ENCODE assay signal across 9 mouse cellular contexts in the genomic region with DNA sequence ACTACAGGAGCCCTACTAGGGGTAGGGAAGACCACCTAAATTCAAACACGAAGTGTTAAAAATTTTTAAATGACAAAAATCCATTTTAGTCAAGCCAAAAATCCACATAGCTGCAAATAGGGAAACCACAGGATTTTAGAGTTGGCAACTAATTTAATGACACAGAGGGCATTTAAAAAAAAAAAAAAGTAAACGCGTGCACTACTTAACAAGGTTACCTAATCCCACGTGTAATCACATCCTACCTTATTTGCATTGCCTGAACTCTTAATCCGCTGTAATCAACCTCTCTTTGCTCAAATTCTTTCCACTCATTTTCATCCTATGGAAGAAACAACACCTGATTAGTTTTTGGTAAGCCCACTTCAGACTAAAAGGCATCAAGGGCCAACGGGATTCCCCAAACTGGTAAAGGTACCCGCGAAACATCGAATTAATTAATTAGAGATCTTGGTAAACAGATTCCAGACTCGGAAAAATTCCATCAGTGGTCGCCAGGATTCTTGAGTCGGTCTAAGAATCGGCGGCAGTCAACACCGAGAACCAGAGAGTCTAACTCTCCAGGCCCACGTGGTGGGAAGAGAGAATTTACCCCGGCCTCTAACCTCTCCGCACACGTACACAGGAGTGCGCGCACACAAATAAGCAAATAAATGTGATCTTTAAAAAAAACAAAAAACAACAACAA. TPM values are rescaled to one million over a fixed set of nuclear protein-coding genes. Genes with fewer than 3 reads are reported as not detected.
A peak's percentile ranks its signal among the peaks of the same experiment; 100 is the strongest.
DNase-seq lines count a peak whose midpoint lies in the region; ATAC-seq and TF ChIP-seq lines count a peak whose summit lies in the region.
"Had no signal": no experiment of that assay in that cellular context is flagged by ENCODE, and none has a peak within 500 bp of the region (broad histone marks: within the 10 kb centered on the region; RNA-seq: fewer than 3 reads in every experiment).

No protein-coding gene starts in this region.

- peak overlapping the region; percentile 88 for H3K4me3 ChIP-seq in spleen, adult 2 months (ENCODE audit: extremely low read depth, insufficient read depth, insufficient read length)
- peak overlapping the region; percentile 90 for H3K4me3 ChIP-seq in limb, embryonic 11.5 days (ENCODE audit: low read depth, low read length)
- H3K4me3 ChIP-seq in midbrain, embryonic 16.5 days (ENCODE audit: low read depth, low read length) = peak overlapping the region; percentile 88

- H3K27ac ChIP-seq in spleen, adult 2 months (ENCODE audit: insufficient read depth, low read length) = 0 out of 2 replicates have a peak overlapping the region, but pooled peaks have one; percentile 97
- no peak overlapping the region; the same call in 1 of the 2 replicates for H3K27ac ChIP-seq in limb, embryonic 11.5 days (replicated peaks; ENCODE audit: low read depth, low read length)
- no peak overlapping the region for H3K27ac ChIP-seq in midbrain, embryonic 16.5 days (ENCODE audit: low read length)

- WGBS in spleen, adult 2 months = 4% methylated on average over 21 of the region's 21 CpGs
- WGBS in limb, embryonic 11.5 days = 1% methylated on average over 21 of the region's 21 CpGs
- WGBS in midbrain, embryonic 16.5 days = 2% methylated on average over 21 of the region's 21 CpGs

- TF ChIP-seq POLR2A in spleen, adult 2 months (IDR thresholded peaks at IDR 0.05; ENCODE audit: low read depth, low read length) = no peak

- H3K27me3 ChIP-seq in spleen, adult 2 months (ENCODE audit: control insufficient read depth, insufficient read depth, low read length) = no peaks in the 10 kb centered on the region
- H3K27me3 ChIP-seq in limb, embryonic 11.5 days (ENCODE audit: control insufficient read depth, insufficient read depth, low read length) = no peaks in the 10 kb centered on the region
- no peaks in the 10 kb centered on the region for H3K27me3 ChIP-seq in midbrain, embryonic 16.5 days (ENCODE audit: control insufficient read depth, insufficient read depth, low read depth, low read length)

- peaks cover 11% of the 10 kb centered on the region for H3K36me3 ChIP-seq in spleen, adult 2 months (ENCODE audit: control insufficient read depth, insufficient read depth, low read length)
- peaks cover 7% of the 10 kb centered on the region; the same call in 1 of the 2 replicates for H3K36me3 ChIP-seq in limb, embryonic 11.5 days (ENCODE audit: control insufficient read depth, insufficient read depth, low read length)
- peaks cover 3% of the 10 kb centered on the region; the same call in 1 of the 2 replicates for H3K36me3 ChIP-seq in midbrain, embryonic 16.5 days (ENCODE audit: control insufficient read depth, insufficient read depth, low read length)

- peaks cover 11% of the 10 kb centered on the region; the same call in 1 of the 2 replicates for H3K4me1 ChIP-seq in spleen, adult 2 months (ENCODE audit: control insufficient read depth, insufficient read depth, insufficient read length)
- H3K4me1 ChIP-seq in limb, embryonic 11.5 days (ENCODE audit: control insufficient read depth, insufficient read depth, low read length) = peaks cover 8% of the 10 kb centered on the region; the same call in 1 of the 2 replicates
- peaks cover 18% of the 10 kb centered on the region for H3K4me1 ChIP-seq in midbrain, embryonic 16.5 days (ENCODE audit: control insufficient read depth, insufficient read depth, low read length)

- H3K9ac ChIP-seq in limb, embryonic 11.5 days (ENCODE audit: low read length) = peak overlapping the region; percentile 95
- peak overlapping the region; percentile 88 for H3K9ac ChIP-seq in midbrain, embryonic 16.5 days (ENCODE audit: low read depth, low read length)

- intact Hi-C loops in heart, postnatal 10 days (cut with DNase I) = no loop called here

- H3K4me2 ChIP-seq in limb, embryonic 11.5 days (ENCODE audit: low read depth, severe bottlenecking) = peak overlapping the region; percentile 80
- H3K4me2 ChIP-seq in midbrain, embryonic 16.5 days (ENCODE audit: low read length) = peak overlapping the region; percentile 89

- ATAC-seq in limb, embryonic 11.5 days (ENCODE audit: insufficient number of reproducible peaks, low FRiP score, low TSS enrichment, low read depth) = no peak
- ATAC-seq in midbrain, embryonic 16.5 days = no peak
- no peak for ATAC-seq in monocyte, adult 5-6 weeks (replicated peaks; ENCODE audit: insufficient number of reproducible peaks, low FRiP score, low TSS enrichment, poor library complexity, severe bottlenecking)

- DNase-seq in spleen, adult 2 months (ENCODE audit: low read depth in 1 of 2, low spot score in 2 of 2) = no peak
- DNase-seq in spleen, postnatal 36 days (ENCODE audit: low spot score in 2 of 2) = no peak
- DNase-seq in cerebellum, postnatal 10 days = peak; percentile 21 to 37
- peak; percentile 29 to 46 for DNase-seq in heart, postnatal 10 days
- DNase-seq in limb, embryonic 11.5 days (ENCODE audit: low spot score) = peak; percentile 55
- DNase-seq in right cerebral cortex, postnatal 25 days = no peak

- no peak for TF ChIP-seq CTCF in spleen, adult 2 months (IDR thresholded peaks at IDR 0.05; ENCODE audit: extremely low read depth, insufficient read depth, insufficient read length, insufficient replicate concordance)

- H3K9me3 ChIP-seq in limb, embryonic 11.5 days (ENCODE audit: control insufficient read depth, low read length) = no peaks in the 10 kb centered on the region
- H3K9me3 ChIP-seq in midbrain, embryonic 16.5 days (replicated peaks; ENCODE audit: control insufficient read depth, low read length, poor library complexity, severe bottlenecking) = no peaks in the 10 kb centered on the region

RNA-seq across cellular contexts. Expression of gene Cdv3, which starts 1.8 kb away (rescaled TPM):
- polyA plus RNA-seq in spleen, adult 2 months (2012; rRNA removed) = 29.4 and 46.7 TPM in 2 replicates
- total RNA-seq in heart, postnatal 10 days (2021) = 100 to 1,000 TPM; 111 to 137 TPM
- 123 and 139 TPM in 2 replicates for polyA plus RNA-seq in limb, embryonic 11.5 days (2014; fragmentation: Nextera tagmentation; extraction: Ambion mirVana)
- polyA plus RNA-seq in midbrain, embryonic 16.5 days (2015; fragmentation: Nextera tagmentation; extraction: Ambion mirVana) = 87.9 and 89.0 TPM in 2 replicates
- 141 to 176 TPM (median 159 TPM) in 3 replicates for total RNA-seq in monocyte, adult 5-6 weeks (2017)

RNA-seq across cellular contexts. Expression of gene Topbp1, which starts 58.9 kb away (rescaled TPM):
- polyA plus RNA-seq in spleen, adult 2 months (2012; rRNA removed) = 13.0 and 13.9 TPM in 2 replicates
- 10 to 100 TPM; 26.8 to 26.9 TPM for total RNA-seq in heart, postnatal 10 days (2021)
- polyA plus RNA-seq in limb, embryonic 11.5 days (2014; fragmentation: Nextera tagmentation; extraction: Ambion mirVana) = 83.1 and 102 TPM in 2 replicates
- polyA plus RNA-seq in midbrain, embryonic 16.5 days (2015; fragmentation: Nextera tagmentation; extraction: Ambion mirVana) = 14.0 and 19.4 TPM in 2 replicates
- total RNA-seq in monocyte, adult 5-6 weeks (2017) = 71.1 to 109 TPM (median 75.5 TPM) in 3 replicates

RNA-seq across cellular contexts. Expression of gene 1300017J02Rik, which starts 59.0 kb away (rescaled TPM):
- polyA plus RNA-seq in spleen, adult 2 months (2012; rRNA removed) = 5.5 and 8.0 TPM in 2 replicates
- total RNA-seq in heart, postnatal 10 days (2021) = under 1 TPM; 0.27 to 0.50 TPM
- 1.9 and 3.1 TPM in 2 replicates for polyA plus RNA-seq in limb, embryonic 11.5 days (2014; fragmentation: Nextera tagmentation; extraction: Ambion mirVana)
- 1.3 TPM in 1 of 2 replicates, not detected in the other for polyA plus RNA-seq in midbrain, embryonic 16.5 days (2015; fragmentation: Nextera tagmentation; extraction: Ambion mirVana)
- 3.5 TPM in 1 of 3 replicates, not detected in the others for total RNA-seq in monocyte, adult 5-6 weeks (2017)
- total RNA-seq: heart, adult 18-20 months had no signal

Comparison
In these comparisons a context has a peak if more than half of its experiments do, and no peak if none do; other contexts are left out.
1. DNase-seq: peak in cerebellum, postnatal 10 days (2 of 2), heart, postnatal 10 days (2 of 2) and limb, embryonic 11.5 days (single experiment); none in spleen, adult 2 months (0 of 2), spleen, postnatal 36 days (0 of 2) and right cerebral cortex, postnatal 25 days (single experiment).
2. Peak in every context shown above with its lines, with median percentiles within 50 percentile points of each other: H3K4me3 ChIP-seq.